Mouse (Mus musculus) neural tube, embryonic 12.5 days (tissue): ENCODE measurements around the gene Med13l. TPM values are rescaled to one million over a fixed set of nuclear protein-coding genes. Genes with fewer than 3 reads are reported as not detected.

Source experiments
- ATAC-seq: fragments of 200-750 bp; cut with Nextera tagmentation; 2 replicates; pipeline ENCODE4 v1.8.0; 2017; ENCODE audit warnings: low read depth, mild to moderate bottlenecking, moderate TSS enrichment, moderate library complexity; ENCODE audit not compliant: low FRiP score
- H3K27ac ChIP-seq: fragments of 300-500 bp; sonication (generic); 2 replicates; pipeline ENCODE4 v1.5.1; 2016
- H3K27me3 ChIP-seq: fragments of 300-500 bp; sonication (generic); replicated peaks from 2 replicates; pipeline ENCODE4 v1.6.1; 2016; ENCODE audit warnings: mild to moderate bottlenecking
- H3K36me3 ChIP-seq: fragments of 300-500 bp; sonication (generic); 2 replicates; pipeline ENCODE4 v1.6.1; 2016; ENCODE audit warnings: mild to moderate bottlenecking
- H3K4me1 ChIP-seq: fragments of 300-500 bp; sonication (generic); 2 replicates; pipeline ENCODE4 v1.6.1; 2016
- H3K4me2 ChIP-seq: fragments of 300-500 bp; sonication (generic); replicated peaks from 2 replicates; pipeline ENCODE4 v1.6.1; 2016; ENCODE audit warnings: mild to moderate bottlenecking
- H3K4me3 ChIP-seq: fragments of 300-500 bp; sonication (generic); 2 replicates; pipeline ENCODE4 v1.5.1; 2016
- H3K9ac ChIP-seq: fragments of 300-500 bp; sonication (generic); 2 replicates; pipeline ENCODE4 v1.6.1; 2016; ENCODE audit warnings: mild to moderate bottlenecking
- H3K9me3 ChIP-seq: fragments of 300-500 bp; sonication (generic); 2 replicates; pipeline ENCODE4 v1.6.1; 2016; ENCODE audit warnings: mild to moderate bottlenecking
- WGBS: fragments of 180-500 bp; shearing (Covaris S2); methylation state at CpG from one replicate; pipeline ENCODE4 v1.1.7; 2016; 5-methylcytosine and 5-hydroxymethylcytosine counted together
- polyA plus RNA-seq: library from polyadenylated mRNA; unstranded; fragments of >200 nt; fragmentation: Nextera tagmentation; extraction: Ambion mirVana; gene quantifications from 2 replicates; pipeline ENCODE4 v1.2.1, GENCODE M21; 2016

Med13l gene
- polyA plus RNA-seq, 1 experiment from 2014 or later, result 14.8 TPM

GRCm38 (mm10) chr5:118576731-118577130, 16.3 kb downstream of the Med13l start:
- H3K27me3 ChIP-seq, result no peaks in the 10 kb centered on the region
- no peak for ATAC-seq
- H3K4me2 ChIP-seq, result no peak overlapping the region
- 69% methylated on average over 3 of the region's 3 CpGs for WGBS
- no peaks in the 10 kb centered on the region for H3K36me3 ChIP-seq
- H3K4me3 ChIP-seq, result no peak overlapping the region
- no peak overlapping the region for H3K27ac ChIP-seq
- H3K4me1 ChIP-seq, result peaks cover 42% of the 10 kb centered on the region
- H3K9ac ChIP-seq, result no peak overlapping the region; the same call in 1 of the 2 replicates
- no peaks in the 10 kb centered on the region for H3K9me3 ChIP-seq

DNA sequence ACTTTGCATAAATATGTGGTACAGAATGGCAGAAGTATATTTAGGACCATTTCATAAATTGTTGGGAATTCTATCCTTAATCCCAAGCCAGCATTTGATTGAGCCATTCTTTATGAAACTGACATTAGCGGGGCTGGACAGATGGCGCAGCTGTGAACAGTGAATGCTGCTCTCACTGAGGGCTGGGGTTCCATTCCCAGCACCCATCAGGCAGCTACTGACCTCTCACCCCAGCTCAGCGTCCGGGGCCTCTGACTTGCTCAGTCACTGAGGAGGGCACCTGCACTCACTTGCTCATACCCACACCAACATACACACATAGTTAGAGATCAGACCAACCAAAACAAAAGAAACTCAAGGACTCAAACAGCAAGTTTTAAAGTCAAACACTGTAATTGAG, 24.9 kb downstream of the Med13l start:
- Histone ChIP-seq H3K9me3 (no peaks in the 10 kb centered on the region), H3K27me3 (no peaks in the 10 kb centered on the region), H3K27ac (no peak overlapping the region), H3K36me3 (no peaks in the 10 kb centered on the region), H3K9ac (no peak overlapping the region), H3K4me1 (peaks cover 45% of the 10 kb centered on the region), H3K4me2 (no peak overlapping the region), H3K4me3 (no peak overlapping the region)
- ATAC-seq, result no peak
- 44% methylated on average over 4 of the region's 4 CpGs for WGBS

GRCm38 (mm10) chr5:118586560-118586959, 26.1 kb downstream of the Med13l start:
- WGBS, result 58% methylated on average over 6 of the region's 6 CpGs
- Histone ChIP-seq H3K36me3 (no peaks in the 10 kb centered on the region), H3K9me3 (no peaks in the 10 kb centered on the region), H3K9ac (no peak overlapping the region), H3K4me2 (no peak overlapping the region), H3K27me3 (no peaks in the 10 kb centered on the region), H3K27ac (no peak overlapping the region), H3K4me1 (peaks cover 57% of the 10 kb centered on the region), H3K4me3 (no peak overlapping the region)
- no peak for ATAC-seq

GRCm38 (mm10) chr5:118588381-118588925, 28.0 kb downstream of the Med13l start:
- H3K9me3 ChIP-seq, result no peaks in the 10 kb centered on the region
- no peak overlapping the region for H3K27ac ChIP-seq
- no peak overlapping the region for H3K9ac ChIP-seq
- peaks cover 52% of the 10 kb centered on the region for H3K4me1 ChIP-seq
- no peak for ATAC-seq
- H3K36me3 ChIP-seq, result no peaks in the 10 kb centered on the region
- no peak overlapping the region for H3K4me3 ChIP-seq
- H3K4me2 ChIP-seq, result no peak overlapping the region
- no peaks in the 10 kb centered on the region for H3K27me3 ChIP-seq
- 83% methylated on average over 6 of the region's 6 CpGs for WGBS

GRCm38 (mm10) chr5:118589186-118589892, 28.9 kb downstream of the Med13l start:
- H3K27ac ChIP-seq, result no peak overlapping the region
- H3K9me3 ChIP-seq, result no peaks in the 10 kb centered on the region
- no peak overlapping the region for H3K9ac ChIP-seq

DNA sequence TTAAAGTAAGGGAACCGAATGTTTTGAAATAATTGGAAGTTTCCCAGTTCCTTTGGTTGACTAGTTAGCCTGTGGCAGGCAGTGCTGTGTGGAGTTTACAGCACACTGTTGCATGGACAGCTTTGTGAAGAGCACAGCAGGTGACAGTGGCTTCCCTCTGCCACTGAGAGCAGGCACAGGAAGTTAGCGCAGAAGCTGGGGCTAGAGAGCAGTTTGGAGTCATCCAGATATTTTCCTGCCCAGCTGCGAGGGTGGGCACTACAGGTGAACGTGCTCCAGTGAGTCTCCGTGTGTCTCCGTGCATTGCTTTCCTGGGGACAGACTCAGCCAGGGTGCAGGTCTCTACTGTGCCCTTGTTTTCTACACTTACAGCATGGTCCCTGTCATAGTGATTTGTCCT, 30.4 kb downstream of the Med13l start:
- no peaks in the 10 kb centered on the region for H3K9me3 ChIP-seq
- WGBS, result 29% methylated on average over 6 of the region's 6 CpGs
- H3K27ac ChIP-seq, result no peak overlapping the region
- no peak overlapping the region for H3K4me3 ChIP-seq
- H3K27me3 ChIP-seq, result no peaks in the 10 kb centered on the region
- no peaks in the 10 kb centered on the region for H3K36me3 ChIP-seq
- peaks cover 45% of the 10 kb centered on the region for H3K4me1 ChIP-seq
- no peak overlapping the region for H3K4me2 ChIP-seq
- ATAC-seq, result no peak
- H3K9ac ChIP-seq, result no peak overlapping the region

More at GRCm38 (mm10) chr5:118589186-118589892, 28.9 kb downstream of the Med13l start:
- H3K27me3 ChIP-seq, result no peaks in the 10 kb centered on the region
- WGBS, result 77% methylated on average over 11 of the region's 11 CpGs
- no peak overlapping the region for H3K4me2 ChIP-seq
- peaks cover 49% of the 10 kb centered on the region for H3K4me1 ChIP-seq
- H3K36me3 ChIP-seq, result no peaks in the 10 kb centered on the region
- no peak overlapping the region for H3K4me3 ChIP-seq
- ATAC-seq, result no peak

DNA sequence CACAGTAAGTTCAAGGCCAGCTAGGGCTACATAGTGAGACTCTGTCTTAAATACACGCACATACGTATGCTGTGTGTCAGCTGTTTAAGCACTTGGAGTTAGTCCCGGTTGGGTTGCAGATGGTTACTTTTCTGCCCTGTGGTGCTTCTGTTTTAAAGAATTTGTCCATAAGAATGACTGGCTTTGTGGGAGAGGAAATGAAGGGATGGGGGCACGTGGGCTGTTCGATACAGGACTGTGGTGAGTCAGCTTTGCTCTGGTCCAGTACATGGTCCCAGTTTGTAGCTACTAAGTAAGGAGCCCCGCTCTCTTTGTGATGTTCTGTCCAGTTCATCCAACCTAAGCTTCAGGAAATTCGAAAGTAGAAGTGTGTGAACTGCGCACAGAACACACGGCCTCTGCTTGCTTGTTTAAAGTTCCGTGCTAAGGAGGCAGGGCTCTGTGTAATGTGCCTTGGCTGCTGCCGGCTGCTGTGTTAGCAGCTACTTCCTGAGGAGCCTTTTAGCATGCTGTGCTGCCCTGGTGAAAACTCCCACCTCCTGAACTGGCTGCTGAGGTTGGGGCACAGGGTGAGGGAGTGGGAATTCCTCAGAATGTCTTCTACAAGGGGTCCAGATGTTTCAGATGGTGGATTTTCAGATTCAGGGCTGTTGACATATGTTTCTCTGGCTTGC, 31.5 kb downstream of the Med13l start:
- no peak overlapping the region for H3K9ac ChIP-seq
- peaks cover 55% of the 10 kb centered on the region for H3K4me1 ChIP-seq
- no peak for ATAC-seq
- no peaks in the 10 kb centered on the region for H3K27me3 ChIP-seq
- no peaks in the 10 kb centered on the region for H3K9me3 ChIP-seq
- 39% methylated on average over 11 of the region's 11 CpGs for WGBS
- no peak overlapping the region for H3K4me3 ChIP-seq
- peak overlapping the region; percentile 19; the same call in 1 of the 2 replicates for H3K4me2 ChIP-seq
- H3K36me3 ChIP-seq, result no peaks in the 10 kb centered on the region
- H3K27ac ChIP-seq, result no peak overlapping the region

DNA sequence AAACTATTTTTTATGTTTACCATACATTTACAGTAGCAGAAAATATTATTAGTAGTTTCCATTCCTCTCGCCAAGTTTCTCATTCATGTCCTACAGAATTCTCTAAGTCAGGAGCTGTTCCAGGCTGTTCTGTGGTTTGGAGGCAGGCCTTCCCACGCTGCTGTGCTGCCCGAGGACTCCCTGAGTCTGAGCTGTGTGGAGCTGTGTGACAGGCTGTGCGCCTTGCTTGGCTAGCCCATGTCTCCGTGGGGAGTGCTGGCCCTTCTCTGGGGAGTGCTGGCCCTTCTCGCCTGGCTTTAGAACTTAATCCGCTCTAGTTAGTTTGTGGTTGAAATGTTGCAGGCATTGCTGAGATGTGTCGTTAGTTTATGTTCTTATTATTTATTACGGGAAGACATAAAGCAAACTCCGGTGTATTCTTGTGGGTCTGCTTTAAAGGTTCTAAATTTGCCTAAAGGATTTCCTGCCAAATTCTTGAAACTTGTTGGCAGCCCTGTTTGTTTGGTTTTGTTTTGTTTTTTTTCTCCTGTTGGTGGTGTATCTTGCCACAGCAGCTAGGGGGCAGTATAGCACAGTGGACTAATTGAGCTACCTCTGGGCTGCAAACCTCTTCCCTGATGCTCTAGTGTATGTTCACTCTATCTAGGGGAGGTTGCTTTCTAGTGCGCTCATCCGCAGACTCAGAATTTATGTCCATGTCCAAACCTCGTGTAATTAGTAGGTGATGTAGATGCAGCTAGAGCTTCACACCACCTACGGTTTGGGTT, 34.2 kb downstream of the Med13l start:
- Histone ChIP-seq H3K4me2 (no peak overlapping the region), H3K9me3 (no peaks in the 10 kb centered on the region), H3K27me3 (no peaks in the 10 kb centered on the region), H3K4me3 (no peak overlapping the region), H3K27ac (no peak overlapping the region), H3K36me3 (no peaks in the 10 kb centered on the region), H3K9ac (no peak overlapping the region), H3K4me1 (peaks cover 48% of the 10 kb centered on the region)
- ATAC-seq, result no peak
- 71% methylated on average over 14 of the region's 14 CpGs for WGBS

DNA sequence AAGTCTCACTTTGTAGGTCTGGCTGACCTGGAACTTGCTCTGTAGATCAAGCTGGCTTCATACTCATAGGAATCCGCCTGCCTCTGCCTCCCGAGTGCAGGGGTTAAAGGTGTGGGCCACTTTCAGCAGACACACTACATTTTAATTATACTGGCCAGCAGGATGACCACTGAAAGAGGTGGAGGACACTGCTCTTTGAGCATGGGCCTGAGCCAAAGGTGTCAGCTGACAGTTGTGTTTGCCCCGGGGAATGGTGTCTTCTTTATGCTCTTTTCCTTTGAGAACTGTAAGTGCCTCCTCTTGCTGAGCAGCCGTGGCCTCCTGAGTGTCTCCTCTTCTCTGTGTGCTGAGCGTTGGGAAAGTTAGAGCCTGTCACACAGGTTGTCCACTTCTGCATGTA, 35.4 kb downstream of the Med13l start:
- H3K27me3 ChIP-seq, result no peaks in the 10 kb centered on the region
- no peak overlapping the region for H3K4me2 ChIP-seq
- H3K9me3 ChIP-seq, result no peaks in the 10 kb centered on the region
- H3K4me3 ChIP-seq, result no peak overlapping the region
- ATAC-seq, result no peak
- no peaks in the 10 kb centered on the region for H3K36me3 ChIP-seq
- H3K4me1 ChIP-seq, result peaks cover 47% of the 10 kb centered on the region
- WGBS, result 78% methylated on average over 5 of the region's 5 CpGs
- no peak overlapping the region for H3K27ac ChIP-seq
- no peak overlapping the region for H3K9ac ChIP-seq

GRCm38 (mm10) chr5:118596452-118597092, 36.1 kb downstream of the Med13l start:
- Histone ChIP-seq H3K4me3 (no peak overlapping the region), H3K9me3 (no peaks in the 10 kb centered on the region), H3K4me2 (no peak overlapping the region), H3K27ac (no peak overlapping the region), H3K9ac (no peak overlapping the region), H3K36me3 (no peaks in the 10 kb centered on the region), H3K4me1 (peaks cover 40% of the 10 kb centered on the region), H3K27me3 (no peaks in the 10 kb centered on the region)
- no peak for ATAC-seq
- 70% methylated on average over 15 of the region's 15 CpGs for WGBS

GRCm38 (mm10) chr5:118598601-118599000, 38.1 kb downstream of the Med13l start:
- Histone ChIP-seq H3K9me3 (no peaks in the 10 kb centered on the region), H3K27me3 (no peaks in the 10 kb centered on the region), H3K36me3 (no peaks in the 10 kb centered on the region), H3K4me3 (no peak overlapping the region), H3K4me2 (no peak overlapping the region), H3K27ac (no peak overlapping the region), H3K4me1 (peaks cover 39% of the 10 kb centered on the region), H3K9ac (no peak overlapping the region)
- no peak for ATAC-seq
- 62% methylated on average over 6 of the region's 6 CpGs for WGBS

DNA sequence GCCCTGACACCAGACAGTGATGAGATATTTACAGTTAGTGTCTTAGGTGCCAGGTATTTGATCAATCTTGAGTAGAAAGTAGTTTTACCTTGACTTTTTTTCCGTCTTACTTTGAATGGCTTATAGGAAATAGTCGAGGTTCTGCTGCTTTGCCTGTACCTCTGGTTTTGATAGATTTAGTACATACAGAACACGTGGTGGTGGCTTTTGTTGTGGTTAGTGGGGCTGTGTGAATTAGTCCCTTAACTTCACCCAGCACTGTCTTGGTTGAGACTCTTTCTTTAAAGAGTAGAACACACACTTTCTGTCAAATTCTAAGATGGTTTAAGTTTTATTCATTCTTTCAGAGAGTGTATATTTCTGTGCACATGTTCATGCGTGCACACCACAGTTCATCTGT, 41.0 kb downstream of the Med13l start:
- Histone ChIP-seq H3K9me3 (no peaks in the 10 kb centered on the region), H3K4me1 (peaks cover 40% of the 10 kb centered on the region), H3K27me3 (no peaks in the 10 kb centered on the region), H3K4me3 (no peak overlapping the region), H3K9ac (no peak overlapping the region), H3K4me2 (no peak overlapping the region), H3K27ac (no peak overlapping the region), H3K36me3 (no peaks in the 10 kb centered on the region)
- no peak for ATAC-seq
- 78% methylated on average over 4 of the region's 4 CpGs for WGBS
